Mouse (Mus musculus) subcutaneous adipose tissue, adult 2 months (tissue): ENCODE data around the gene Gm21560. TPM values are rescaled to one million over a fixed set of nuclear protein-coding genes. Genes with fewer than 3 reads are reported as not detected.

ENCODE experiments used
- polyA plus RNA-seq: library from polyadenylated mRNA; depleted of rRNA; stranded (reverse); fragments of >200 nt; gene quantifications from 2 replicates; pipeline ENCODE4 v1.2.3, GENCODE M21; 2012; ENCODE audit warnings: low replicate concordance; rRNA removed

Gene Gm21560
- not detected in 2 replicates for polyA plus RNA-seq

DNA sequence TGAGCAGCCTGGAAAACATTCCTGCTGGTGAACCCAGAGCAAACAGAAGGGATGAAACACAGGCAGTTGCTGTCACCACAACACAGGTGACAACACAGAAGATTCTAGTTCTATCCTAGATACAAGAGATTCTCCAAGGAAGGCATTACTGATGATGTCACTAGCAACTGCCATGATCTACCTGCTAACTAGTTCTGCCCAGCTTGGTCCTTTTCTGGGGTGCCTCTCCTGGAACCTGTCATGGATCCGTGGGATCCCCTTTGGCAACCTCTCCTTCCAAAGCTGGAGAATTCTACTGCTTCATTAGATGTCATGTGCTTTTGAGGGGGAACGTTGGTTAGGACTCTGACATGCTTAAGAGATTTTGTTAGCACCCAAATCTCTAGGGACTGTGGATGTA is at the start of gene Gm21560:
TSS of gene Gm21560 (minus strand) at position 101 of the 400 bp plus-strand sequence.

Other genes starting within 250 kb of the Gm21560 start
- gene Gm3453, start 240.2 kb downstream of the Gm21560 start, polyA plus RNA-seq: not detected in 2 replicates
- not detected in 2 replicates for gene Gm6337, start 161.0 kb downstream of the Gm21560 start, polyA plus RNA-seq
- gene Gm8206, start 125.3 kb downstream of the Gm21560 start, polyA plus RNA-seq: 0.21 and 0.57 TPM in 2 replicates
- 0.54 and 0.93 TPM in 2 replicates for gene Gm3468, start 110.6 kb downstream of the Gm21560 start, polyA plus RNA-seq
- not detected in 2 replicates for gene Gm3476, start 93.5 kb downstream of the Gm21560 start, polyA plus RNA-seq
- gene Gm3411, start 68.0 kb upstream of the Gm21560 start, polyA plus RNA-seq: 3.5 TPM in 1 of 2 replicates, not detected in the other
- not detected in 2 replicates for gene Gm21103, start 85.6 kb upstream of the Gm21560 start, polyA plus RNA-seq
- not detected in 2 replicates for gene Gm3618, start 124.4 kb upstream of the Gm21560 start, polyA plus RNA-seq
- gene Gm16440, start 171.0 kb upstream of the Gm21560 start, polyA plus RNA-seq: not detected in 2 replicates
- 0.26 and 2.8 TPM in 2 replicates for gene Gm3591, start 193.2 kb upstream of the Gm21560 start, polyA plus RNA-seq
- gene Gm3594, start 225.3 kb upstream of the Gm21560 start, polyA plus RNA-seq: not detected in 2 replicates